Mouse (Mus musculus): ENCODE results near the gene Ppp4r1.

The Ppp4r1 gene

DNA sequence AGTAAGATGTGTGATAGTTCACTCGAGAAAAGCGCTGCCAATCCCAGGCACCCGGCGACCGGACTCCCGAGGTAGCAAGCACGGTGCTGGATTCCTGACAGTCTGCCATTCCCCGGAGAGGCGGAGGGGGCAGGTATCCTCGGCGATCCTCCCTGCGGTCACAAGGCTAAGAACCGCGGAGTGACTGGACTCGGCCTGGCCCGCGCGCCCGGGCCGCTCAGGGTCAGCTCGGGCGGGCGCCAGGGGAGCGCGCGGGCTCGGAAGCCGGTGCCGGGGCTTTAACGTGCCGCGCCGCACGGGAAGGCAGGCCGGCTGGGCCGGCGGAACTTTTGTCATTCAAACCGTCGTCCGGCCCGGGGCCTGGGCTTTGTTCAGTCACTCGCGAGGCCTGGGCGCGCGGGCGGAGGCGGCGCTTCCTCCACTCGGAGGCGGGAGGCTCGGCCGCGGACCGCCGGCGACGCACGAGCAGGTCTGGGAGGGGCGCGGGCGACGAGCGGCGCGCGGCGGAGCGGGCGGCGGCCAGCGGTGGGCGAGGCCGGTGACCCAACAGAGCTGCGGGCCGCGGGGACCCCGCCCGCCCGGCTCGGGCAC is at the start of gene Ppp4r1:
Gene Ppp4r1 (plus strand): TSS at position 23 of the 591 bp plus-strand sequence.
- DNase-seq (ENCODE audit: low read depth, low spot score), result peak; percentile 70

DNA sequence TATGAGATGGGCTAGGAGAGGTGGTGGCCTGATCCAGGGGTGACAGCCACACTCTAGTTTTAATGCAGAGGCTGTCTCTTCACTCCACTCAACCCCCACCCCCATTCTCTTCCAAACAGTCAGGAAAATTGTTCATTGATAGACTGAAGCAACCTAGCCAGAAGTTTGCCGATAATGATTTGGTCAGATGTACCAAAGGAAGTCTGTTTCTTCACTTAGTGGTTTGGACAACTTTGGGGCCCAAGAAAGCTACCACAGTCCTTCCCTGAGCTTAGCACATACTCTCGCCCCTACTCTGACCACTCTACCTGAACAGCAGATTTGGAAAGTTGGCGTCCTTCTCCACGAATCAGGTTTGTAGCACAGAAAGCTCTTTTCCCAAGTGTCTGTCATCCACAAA is 49.7 kb upstream of the Ppp4r1 start:
- DNase-seq (ENCODE audit: low read depth, low spot score), result no peak

GRCm38 (mm10) chr17:65735088-65735487 is 47.3 kb upstream of the Ppp4r1 start:
- DNase-seq (ENCODE audit: low read depth, low spot score), result no peak

DNA sequence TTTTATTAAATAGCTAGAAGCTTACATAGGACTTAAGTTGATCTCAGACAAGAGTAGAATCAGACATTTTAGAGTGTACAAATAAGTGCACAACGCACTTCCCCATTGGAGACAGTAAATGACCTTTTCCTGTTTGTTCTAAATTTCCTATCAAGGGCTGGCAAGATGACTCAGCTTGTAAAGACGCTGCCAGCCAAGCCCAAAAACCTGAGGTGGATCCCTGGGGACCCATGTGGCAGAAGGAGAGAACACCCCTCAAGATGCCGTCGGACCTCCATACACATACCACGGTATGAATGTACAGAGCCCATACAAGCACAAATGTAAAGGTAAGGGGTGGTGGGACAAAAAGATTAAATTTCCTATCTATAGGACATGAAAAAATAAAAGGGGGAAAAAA is 45.2 kb upstream of the Ppp4r1 start:
- DNase-seq (ENCODE audit: low read depth, low spot score), result no peak

GRCm38 (mm10) chr17:65737622-65738021 is 44.8 kb upstream of the Ppp4r1 start:
- no peak for DNase-seq (ENCODE audit: low read depth, low spot score)

DNA sequence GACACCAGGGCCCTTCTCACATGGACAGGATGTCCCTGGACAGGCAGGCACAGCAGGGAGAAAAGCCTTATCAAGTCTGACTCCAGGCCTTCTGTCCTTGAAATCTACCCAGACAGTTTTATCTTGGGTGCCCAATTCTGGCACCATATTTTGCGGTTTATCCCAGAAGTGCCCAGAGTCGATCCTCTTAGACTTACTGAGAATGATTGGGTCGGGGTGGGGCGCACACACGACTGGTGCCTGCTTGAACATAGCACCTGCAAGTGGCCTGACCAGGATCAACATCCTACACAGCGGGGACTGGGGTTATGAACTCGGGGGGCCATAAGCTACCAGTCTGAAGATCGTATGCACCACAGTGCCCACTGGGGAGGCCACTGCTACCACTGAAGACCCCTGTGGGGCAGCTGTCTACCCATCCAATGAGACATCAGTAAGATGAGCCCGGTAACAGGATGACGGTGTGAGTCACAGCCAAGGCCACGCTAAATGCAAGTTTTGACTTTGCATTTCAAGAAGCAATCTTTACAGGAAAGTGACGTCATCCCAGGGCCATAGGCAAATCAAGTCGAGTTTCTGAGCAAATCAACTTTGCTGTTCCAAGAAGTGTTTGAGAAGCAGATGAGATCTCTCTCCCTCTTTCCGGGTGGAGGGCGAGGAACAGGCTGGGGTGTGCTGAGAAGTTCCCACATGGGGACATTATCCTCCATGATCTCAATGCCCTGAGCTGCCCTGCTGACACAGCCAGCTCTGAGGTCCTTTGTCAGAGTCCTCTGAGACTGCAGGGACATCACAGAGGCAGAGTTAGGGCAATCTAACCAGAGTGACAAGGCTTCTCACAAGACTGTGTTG is 42.3 kb upstream of the Ppp4r1 start:
- DNase-seq (ENCODE audit: low read depth, low spot score), result no peak

GRCm38 (mm10) chr17:65741565-65741964 is 40.8 kb upstream of the Ppp4r1 start:
- DNase-seq (ENCODE audit: low read depth, low spot score), result no peak

DNA sequence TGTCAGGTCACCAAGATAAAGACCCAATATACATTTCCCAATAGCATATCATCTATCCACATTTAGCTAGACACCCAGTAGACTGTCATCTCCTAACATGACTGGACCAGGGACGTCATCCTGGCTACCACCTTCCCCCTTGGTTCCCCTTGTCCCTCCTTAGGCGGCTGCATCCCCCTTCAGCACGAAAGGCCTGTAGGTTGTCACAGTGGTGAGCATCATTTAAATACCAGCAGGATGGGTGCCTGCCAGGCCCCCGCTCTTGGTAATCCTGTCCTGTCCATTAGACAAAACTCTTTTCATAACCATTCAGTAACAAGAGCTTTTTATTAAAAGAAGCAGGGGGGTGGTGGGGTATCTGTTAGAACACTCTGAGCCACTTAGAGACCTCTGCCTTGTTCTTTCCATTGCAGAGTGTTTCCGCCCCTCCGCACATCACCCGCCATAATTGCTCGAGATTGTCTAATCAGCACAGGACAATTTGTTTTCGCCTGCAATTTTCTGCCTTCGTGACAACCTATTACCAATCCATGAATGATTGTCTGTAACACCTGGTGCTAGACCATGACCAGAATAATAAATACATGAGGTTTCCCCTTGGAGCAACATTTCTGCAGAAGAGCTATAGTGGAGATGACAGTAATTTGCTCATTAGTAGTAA is 40.0 kb upstream of the Ppp4r1 start:
- DNase-seq (ENCODE audit: low read depth, low spot score), result no peak

DNA sequence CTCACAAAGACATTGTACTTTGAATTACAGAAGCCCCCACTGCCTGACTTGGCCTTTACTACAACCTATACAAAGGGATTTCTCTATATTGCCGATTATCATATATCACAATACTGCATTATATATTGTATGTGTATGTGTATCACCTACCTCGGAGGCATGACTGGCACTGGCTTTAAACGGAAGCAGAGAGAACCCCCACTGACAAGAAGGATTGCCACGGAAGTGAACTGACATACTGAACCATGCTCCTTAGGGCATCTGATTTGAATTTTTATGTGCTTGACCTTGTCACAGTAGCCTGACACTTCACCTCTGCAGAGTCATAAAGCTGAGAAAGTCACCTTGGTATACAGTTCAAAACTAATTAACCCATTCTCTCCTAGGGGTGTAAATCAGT is 39.4 kb upstream of the Ppp4r1 start:
- no peak for DNase-seq (ENCODE audit: low read depth, low spot score)

DNA sequence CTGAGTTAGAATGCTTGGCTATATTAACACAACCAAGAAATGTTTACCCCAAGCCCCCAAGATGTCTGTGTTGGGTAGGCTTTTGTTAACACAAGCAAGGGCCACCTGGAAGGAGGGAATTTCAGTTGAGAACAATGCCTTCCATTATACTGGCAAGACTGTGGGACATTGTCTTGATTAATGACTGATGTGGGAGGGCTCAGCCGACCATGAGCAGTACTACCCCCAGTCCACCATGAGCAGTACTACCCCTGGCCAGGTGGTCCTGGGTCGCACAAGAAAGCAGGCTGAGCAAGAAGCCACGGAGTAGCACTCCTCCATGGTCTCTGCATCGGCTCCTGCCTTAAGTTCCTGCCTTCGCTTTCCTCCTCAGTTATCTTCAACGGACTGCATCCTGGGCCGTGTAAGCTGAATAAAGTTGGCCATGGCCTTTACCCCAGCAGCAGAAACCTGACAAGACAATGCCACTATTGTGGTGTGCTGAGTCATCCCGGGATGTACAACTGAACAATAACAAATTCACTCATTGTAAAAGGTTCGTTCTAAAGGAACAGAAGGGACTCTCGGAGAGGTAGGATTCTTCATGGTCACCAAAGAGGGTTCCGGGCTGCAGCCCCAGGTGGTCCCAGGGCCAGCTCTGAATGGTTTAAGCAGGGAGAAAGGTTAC is 38.6 kb upstream of the Ppp4r1 start:
- no peak for DNase-seq (ENCODE audit: low read depth, low spot score)

- DNase-seq (ENCODE audit: low read depth, low spot score), result no peak
These were observed 36.1 kb upstream of the Ppp4r1 start for GRCm38 (mm10) chr17:65746314-65746713.

- DNase-seq (ENCODE audit: low read depth, low spot score), result no peak
These were observed 33.4 kb upstream of the Ppp4r1 start for GRCm38 (mm10) chr17:65748997-65749396.

GRCm38 (mm10) chr17:65749803-65750202 is 32.6 kb upstream of the Ppp4r1 start:
- DNase-seq (ENCODE audit: low read depth, low spot score), result no peak

GRCm38 (mm10) chr17:65750301-65750700 is 32.1 kb upstream of the Ppp4r1 start:
- peak; percentile 41 for DNase-seq (ENCODE audit: low read depth, low spot score)

DNA sequence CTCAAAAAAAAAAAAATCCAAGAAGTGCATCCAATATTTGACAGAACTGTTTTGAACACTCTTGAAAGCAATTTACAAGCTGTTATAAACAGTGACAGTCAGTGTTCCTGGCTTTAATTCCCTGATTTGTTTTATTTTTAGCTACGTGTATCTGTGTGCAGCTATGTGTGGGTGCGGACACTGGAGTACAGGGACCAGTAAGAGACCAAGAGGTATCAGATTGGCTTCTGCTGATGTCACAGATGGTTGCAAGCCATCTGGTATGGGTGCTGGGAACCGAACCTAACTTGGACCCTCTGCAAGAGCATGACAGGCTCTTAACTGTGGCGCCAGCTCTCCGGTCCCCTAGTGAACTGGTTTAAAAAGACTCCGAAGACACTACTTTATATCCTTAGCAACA is 29.2 kb upstream of the Ppp4r1 start:
- no peak for DNase-seq (ENCODE audit: low read depth, low spot score)

- DNase-seq (ENCODE audit: low read depth, low spot score), result no peak
These were observed 26.5 kb upstream of the Ppp4r1 start for GRCm38 (mm10) chr17:65755857-65756256.

DNA sequence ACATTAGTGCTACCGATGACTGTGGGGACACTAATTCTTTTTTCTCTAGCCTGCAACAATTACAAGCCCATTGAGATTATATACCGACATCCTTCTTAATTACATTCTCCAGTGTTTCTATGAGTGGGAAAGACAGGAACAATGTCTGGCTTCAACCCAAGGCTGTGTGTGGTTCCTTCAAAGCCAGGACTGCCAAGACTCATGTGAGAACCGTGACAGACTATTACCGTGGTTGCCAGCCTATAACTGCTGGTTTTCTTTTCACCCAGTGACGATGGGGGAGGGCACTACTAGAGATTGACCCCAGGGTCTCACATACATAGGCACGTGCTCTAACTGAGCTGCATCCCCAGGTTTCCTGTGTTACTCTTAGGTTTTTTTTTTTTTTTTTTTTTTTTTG is 25.2 kb upstream of the Ppp4r1 start:
- no peak for DNase-seq (ENCODE audit: low read depth, low spot score)

- no peak for DNase-seq (ENCODE audit: low read depth, low spot score)
These were observed 19.2 kb upstream of the Ppp4r1 start for GRCm38 (mm10) chr17:65763221-65763620.

- no peak for DNase-seq (ENCODE audit: low read depth, low spot score)
These were observed 13.9 kb upstream of the Ppp4r1 start for GRCm38 (mm10) chr17:65768486-65768885.

- no peak for DNase-seq (ENCODE audit: low read depth, low spot score)
These were observed 11.1 kb upstream of the Ppp4r1 start for GRCm38 (mm10) chr17:65770982-65771915.
